Mouse (Mus musculus) lung, embryonic 16.5 days (tissue): ENCODE measurements around the gene Slc46a1. TPM values are rescaled to one million over a fixed set of nuclear protein-coding genes. Genes with fewer than 3 reads are reported as not detected.

Experiments
- ATAC-seq: fragments of 200-750 bp; cut with Nextera tagmentation; 2 replicates; pipeline ENCODE4 v1.8.0; 2017; ENCODE audit warnings: low read depth, mild to moderate bottlenecking, moderate library complexity
- H3K27ac ChIP-seq: fragments of 300-500 bp; sonication (generic); 2 replicates; pipeline ENCODE4 v1.5.1; 2014; ENCODE audit warnings: mild to moderate bottlenecking, control low read depth, low read length
- H3K27me3 ChIP-seq: fragments of 300-500 bp; sonication (generic); 2 replicates; pipeline ENCODE4 v1.6.1; 2014; ENCODE audit warnings: low read depth, low read length, mixed read lengths; ENCODE audit not compliant: control insufficient read depth, insufficient read depth
- H3K36me3 ChIP-seq: fragments of 300-500 bp; sonication (generic); 2 replicates; pipeline ENCODE4 v1.6.1; 2014; ENCODE audit warnings: low read length; ENCODE audit not compliant: control insufficient read depth, insufficient read depth
- H3K4me1 ChIP-seq: fragments of 300-500 bp; sonication (generic); replicated peaks from 2 replicates; pipeline ENCODE4 v1.6.1; 2014; ENCODE audit warnings: low read length, mixed read lengths; ENCODE audit not compliant: control insufficient read depth, insufficient read depth
- H3K4me2 ChIP-seq: fragments of 300-500 bp; sonication (generic); 2 replicates; pipeline ENCODE4 v1.6.1; 2014; ENCODE audit warnings: low read depth, low read length, control low read depth
- H3K4me3 ChIP-seq: fragments of 300-500 bp; sonication (generic); 2 replicates; pipeline ENCODE4 v1.5.1; 2014; ENCODE audit warnings: mild to moderate bottlenecking, low read length, control low read depth
- H3K9ac ChIP-seq: fragments of 300-500 bp; sonication (generic); 2 replicates; pipeline ENCODE4 v1.6.1; 2014; ENCODE audit warnings: low read length, control low read depth
- H3K9me3 ChIP-seq: fragments of 300-500 bp; sonication (generic); 2 replicates; pipeline ENCODE4 v1.6.1; 2016; ENCODE audit warnings: low read length; ENCODE audit not compliant: control insufficient read depth
- WGBS: fragments of 180-500 bp; shearing (Covaris S2); extraction: QIAGEN DNeasy Blood & Tissue Kit; methylation state at CpG from one replicate; pipeline ENCODE4 v1.1.7; 2014; 5-methylcytosine and 5-hydroxymethylcytosine counted together
- polyA plus RNA-seq: library from polyadenylated mRNA; unstranded; fragments of >200 nt; fragmentation: Nextera tagmentation; extraction: Ambion mirVana; gene quantifications from 2 replicates; pipeline ENCODE4 v1.2.1, GENCODE M21; 2015

Gene Slc46a1
- polyA plus RNA-seq, 1 experiment from 2014 or later: 12.2 TPM

DNA sequence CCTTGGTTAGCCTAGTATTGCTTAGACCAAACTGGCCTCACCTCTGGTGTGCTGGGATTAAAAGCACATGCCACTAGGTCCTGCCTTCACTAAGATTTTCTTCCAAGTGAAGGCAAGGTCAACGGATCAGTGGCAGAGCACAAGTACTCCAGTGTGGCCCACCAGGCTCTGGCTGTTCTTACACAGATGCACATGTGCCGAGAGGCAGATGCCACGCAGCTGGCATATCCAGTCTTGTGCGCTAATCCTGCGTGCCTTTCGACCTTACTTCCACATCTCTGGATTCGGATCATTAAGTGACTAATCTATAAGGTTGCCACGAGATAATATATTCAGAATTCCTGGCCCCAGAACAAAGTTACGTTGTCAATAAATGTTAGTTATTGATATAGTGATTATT is 381 bp upstream of the Slc46a1 start:
- WGBS: 19% methylated on average over 9 of the region's 9 CpGs
- peak overlapping the region; percentile 70 for H3K4me3 ChIP-seq
- no peaks in the 10 kb centered on the region for H3K27me3 ChIP-seq
- H3K4me1 ChIP-seq: peaks cover 11% of the 10 kb centered on the region
- peak overlapping the region; percentile 73 for H3K4me2 ChIP-seq
- ATAC-seq: no peak
- peak overlapping the region; percentile 80 for H3K9ac ChIP-seq
- no peak overlapping the region for H3K27ac ChIP-seq
- H3K9me3 ChIP-seq: no peaks in the 10 kb centered on the region
- H3K36me3 ChIP-seq: no peaks in the 10 kb centered on the region

DNA sequence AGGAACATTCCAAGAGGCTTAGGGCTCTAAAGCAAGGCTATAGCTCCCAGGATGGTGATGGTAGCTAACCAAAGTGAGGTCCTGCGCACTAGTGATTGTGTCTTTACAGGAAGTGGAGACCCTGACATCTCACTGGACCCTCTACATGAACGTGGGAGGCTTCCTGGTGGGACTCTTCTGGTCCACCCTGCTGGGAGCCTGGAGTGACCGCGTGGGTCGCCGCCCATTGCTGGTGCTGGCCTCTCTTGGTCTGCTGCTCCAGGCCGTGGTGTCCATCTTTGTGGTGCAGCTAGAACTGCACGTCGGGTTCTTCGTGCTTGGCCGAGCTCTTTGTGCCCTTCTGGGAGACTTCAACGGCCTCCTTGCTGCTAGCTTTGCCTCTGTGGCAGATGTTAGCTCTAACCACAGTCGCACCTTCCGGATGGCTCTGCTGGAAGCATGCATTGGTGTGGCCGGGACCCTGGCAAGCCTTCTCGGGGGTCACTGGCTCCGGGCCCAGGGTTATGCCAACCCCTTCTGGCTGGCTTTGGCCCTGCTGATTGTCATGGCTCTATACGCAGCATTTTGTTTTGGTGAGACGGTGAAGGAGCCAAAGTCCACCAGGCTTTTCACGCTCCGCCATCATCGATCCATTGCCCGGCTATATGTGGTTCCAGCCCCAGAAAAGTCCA is 880 bp downstream of the Slc46a1 start:
- Histone ChIP-seq H3K36me3 (no peaks in the 10 kb centered on the region), H3K9me3 (no peaks in the 10 kb centered on the region), H3K9ac (peak overlapping the region; percentile 80), H3K27ac (peak overlapping the region; percentile 90; the same call in 1 of the 2 replicates), H3K4me3 (peak overlapping the region; percentile 70), H3K4me2 (peak overlapping the region; percentile 73), H3K27me3 (no peaks in the 10 kb centered on the region), H3K4me1 (peaks cover 11% of the 10 kb centered on the region)
- ATAC-seq: no peak; the same call in none of the 2 replicates
- WGBS: 70% methylated on average over 23 of the region's 23 CpGs

DNA sequence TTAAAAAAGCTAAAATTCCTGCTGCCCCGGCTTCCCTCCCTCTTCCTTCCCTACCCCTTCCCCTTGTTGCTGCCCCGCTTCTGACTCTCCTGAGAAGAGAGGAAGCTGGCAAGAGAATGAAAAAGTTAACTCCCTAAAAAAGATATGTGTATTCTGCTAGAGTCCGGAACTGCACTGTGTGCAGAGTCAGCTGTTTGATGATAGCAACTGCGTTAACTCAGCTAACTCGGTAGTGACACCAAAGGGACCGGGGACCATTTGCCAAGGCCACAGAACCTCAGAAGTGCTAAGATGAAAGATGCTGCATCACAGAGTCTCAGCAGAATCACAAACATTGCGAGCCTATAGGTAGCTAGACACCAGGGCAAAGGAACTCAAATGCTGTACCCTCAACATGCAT is 2.0 kb downstream of the Slc46a1 start:
- H3K4me2 ChIP-seq: no peak overlapping the region
- peaks cover 11% of the 10 kb centered on the region for H3K4me1 ChIP-seq
- H3K4me3 ChIP-seq: no peak overlapping the region
- no peak for ATAC-seq
- no peaks in the 10 kb centered on the region for H3K27me3 ChIP-seq
- H3K27ac ChIP-seq: no peak overlapping the region
- H3K36me3 ChIP-seq: no peaks in the 10 kb centered on the region
- no peaks in the 10 kb centered on the region for H3K9me3 ChIP-seq
- WGBS: 73% methylated on average over 7 of the region's 7 CpGs
- H3K9ac ChIP-seq: no peak overlapping the region

DNA sequence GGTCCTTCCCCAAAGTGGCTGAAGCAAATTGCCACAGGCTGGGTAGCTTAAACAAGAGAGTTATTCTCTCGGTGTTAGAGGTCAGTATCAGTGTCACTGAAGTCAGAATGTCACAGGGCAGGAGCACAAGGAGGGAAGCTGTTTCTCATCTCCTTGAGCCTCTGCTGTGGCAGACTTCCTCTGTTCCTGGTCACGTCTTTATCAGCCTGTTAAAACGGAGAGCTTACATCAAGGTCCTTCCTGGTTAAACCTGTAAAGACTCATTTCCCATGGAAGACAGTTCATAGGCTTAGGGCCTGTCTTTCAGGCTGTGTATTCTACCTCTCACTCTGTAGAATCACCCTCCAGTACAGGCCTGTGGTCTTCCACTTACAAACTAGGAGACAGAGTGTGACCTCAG is 2.4 kb downstream of the Slc46a1 start:
- no peaks in the 10 kb centered on the region for H3K27me3 ChIP-seq
- ATAC-seq: no peak

DNA sequence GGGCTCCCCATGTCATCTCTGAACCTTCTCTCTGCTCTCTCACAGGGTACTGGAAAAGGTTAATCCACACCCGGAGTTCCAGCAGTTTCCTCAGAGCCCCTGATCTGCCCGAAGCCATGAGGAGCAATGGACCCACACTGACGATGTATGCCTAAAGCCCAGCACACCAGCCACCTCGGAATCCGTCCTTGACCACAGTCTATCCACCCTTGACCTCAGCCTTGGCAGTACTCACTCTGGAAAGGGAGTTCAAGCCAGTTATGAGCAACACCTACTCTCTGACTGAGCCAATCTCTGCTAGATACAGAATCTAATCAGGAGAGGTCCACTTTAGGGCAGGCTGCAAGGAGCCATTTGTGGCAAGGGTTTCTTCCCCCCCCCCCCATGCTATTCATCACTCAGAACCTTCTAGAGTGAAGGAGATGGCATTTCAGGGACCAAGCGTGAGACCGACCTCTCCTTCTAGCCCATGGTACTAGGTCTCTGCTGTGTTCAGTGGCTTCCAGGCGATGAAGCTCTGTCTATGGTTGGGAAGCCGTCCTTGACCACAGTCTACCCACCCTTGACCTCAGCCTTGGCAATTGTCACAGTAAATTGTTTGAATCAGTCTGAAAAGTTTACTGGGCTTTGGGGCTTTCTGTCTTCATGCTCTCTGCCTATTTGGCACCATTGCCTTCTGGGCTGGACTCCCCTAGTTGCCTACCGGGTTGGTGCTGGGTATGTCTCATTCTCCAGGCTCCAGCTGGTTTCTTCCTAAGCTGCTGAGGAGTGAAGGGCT is 6.0 kb downstream of the Slc46a1 start:
- no peak overlapping the region for H3K9ac ChIP-seq
- H3K27me3 ChIP-seq: no peaks in the 10 kb centered on the region
- peaks cover under 1% of the 10 kb centered on the region for H3K4me1 ChIP-seq
- 82% methylated on average over 10 of the region's 10 CpGs for WGBS
- no peaks in the 10 kb centered on the region for H3K9me3 ChIP-seq
- no peak overlapping the region for H3K4me3 ChIP-seq
- no peaks in the 10 kb centered on the region for H3K36me3 ChIP-seq
- ATAC-seq: no peak
- no peak overlapping the region for H3K4me2 ChIP-seq
- no peak overlapping the region for H3K27ac ChIP-seq

More for the DNA sequence above, 2.4 kb downstream of the Slc46a1 start:
- H3K27ac ChIP-seq: no peak overlapping the region
- no peak overlapping the region for H3K4me3 ChIP-seq
- no peak overlapping the region for H3K4me2 ChIP-seq
- 42% methylated on average over 3 of the region's 3 CpGs for WGBS
- H3K9me3 ChIP-seq: no peaks in the 10 kb centered on the region
- H3K9ac ChIP-seq: no peak overlapping the region
- peaks cover 11% of the 10 kb centered on the region for H3K4me1 ChIP-seq
- no peaks in the 10 kb centered on the region for H3K36me3 ChIP-seq

DNA sequence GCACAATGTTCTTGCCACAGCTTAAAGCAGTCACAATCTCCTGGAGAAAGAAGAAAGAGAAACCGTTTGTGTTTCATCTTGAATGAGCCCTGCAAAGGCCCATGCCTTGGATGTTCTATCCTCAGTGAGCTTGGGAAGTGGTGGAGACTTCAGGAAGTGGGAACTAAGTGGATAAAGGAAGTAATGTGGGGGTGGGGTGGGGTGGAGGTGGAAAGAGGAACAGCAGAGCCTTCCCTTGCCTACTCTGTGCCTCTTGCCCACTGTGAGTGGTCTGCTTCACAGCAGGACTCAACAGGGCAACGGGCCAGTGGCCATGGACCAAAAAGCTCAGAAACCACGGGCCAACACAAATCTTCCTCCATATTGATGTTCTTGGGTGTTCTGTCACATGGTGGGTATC is 9.8 kb downstream of the Slc46a1 start:
- ATAC-seq: no peak
- Histone ChIP-seq H3K27me3 (no peaks in the 10 kb centered on the region), H3K4me2 (no peak overlapping the region), H3K9ac (no peak overlapping the region), H3K4me3 (no peak overlapping the region), H3K36me3 (no peaks in the 10 kb centered on the region), H3K27ac (no peak overlapping the region), H3K4me1 (no peaks in the 10 kb centered on the region), H3K9me3 (no peaks in the 10 kb centered on the region)
- WGBS: 70% methylated on average over 3 of the region's 3 CpGs

DNA sequence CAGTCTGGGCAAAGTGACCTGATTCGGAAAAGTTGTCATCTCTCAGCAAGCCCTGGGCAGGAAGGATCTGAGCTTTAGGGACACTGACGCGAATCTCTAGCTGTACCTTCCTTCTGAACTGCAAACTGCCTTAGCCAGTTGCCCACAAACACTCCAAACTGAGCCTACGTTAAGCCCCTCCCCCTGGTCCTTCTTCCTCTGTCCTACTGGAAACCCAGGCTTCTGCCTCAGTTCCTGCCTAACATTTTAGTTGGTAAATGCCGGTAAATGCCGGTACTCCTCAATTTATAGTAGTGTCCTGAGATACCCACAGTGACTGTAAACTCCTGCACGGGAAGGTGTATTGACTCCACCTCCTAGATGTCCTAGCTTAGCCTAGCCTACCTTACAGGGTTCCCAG is 18.1 kb downstream of the Slc46a1 start:
- H3K4me1 ChIP-seq: no peaks in the 10 kb centered on the region
- no peak overlapping the region for H3K9ac ChIP-seq
- no peak overlapping the region for H3K4me2 ChIP-seq
- WGBS: 38% methylated on average over 7 of the region's 7 CpGs
- no peak overlapping the region for H3K27ac ChIP-seq
- no peak for ATAC-seq
- H3K27me3 ChIP-seq: peaks cover 24% of the 10 kb centered on the region
- H3K4me3 ChIP-seq: no peak overlapping the region
- no peaks in the 10 kb centered on the region for H3K36me3 ChIP-seq
- no peaks in the 10 kb centered on the region for H3K9me3 ChIP-seq

DNA sequence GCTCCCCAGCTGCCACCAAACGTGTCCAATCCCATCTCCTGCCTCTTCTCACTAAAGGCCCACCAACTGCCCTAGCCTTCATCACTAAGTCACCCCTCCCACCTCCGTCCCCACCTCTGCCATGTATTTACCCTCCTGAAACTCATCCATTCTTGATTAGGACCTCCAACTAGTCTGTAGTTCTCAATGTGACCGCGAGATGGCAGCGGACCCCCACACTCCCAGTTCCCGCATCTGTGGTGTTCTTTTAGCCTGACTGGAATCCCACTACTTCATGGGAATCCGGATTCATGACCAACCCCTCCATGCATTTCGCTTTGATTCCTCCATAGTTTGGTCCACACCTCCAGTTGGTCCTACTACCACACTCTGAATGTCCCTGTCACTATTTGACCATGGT is 22.7 kb downstream of the Slc46a1 start:
- WGBS: 2% methylated on average over 8 of the region's 8 CpGs
- H3K9ac ChIP-seq: no peak overlapping the region
- no peak overlapping the region for H3K27ac ChIP-seq
- peak; percentile 26; the same call in 1 of the 2 replicates for ATAC-seq
- H3K36me3 ChIP-seq: no peaks in the 10 kb centered on the region
- no peaks in the 10 kb centered on the region for H3K4me1 ChIP-seq
- H3K27me3 ChIP-seq: peaks cover 54% of the 10 kb centered on the region
- no peak overlapping the region for H3K4me3 ChIP-seq
- H3K4me2 ChIP-seq: no peak overlapping the region
- no peaks in the 10 kb centered on the region for H3K9me3 ChIP-seq

DNA sequence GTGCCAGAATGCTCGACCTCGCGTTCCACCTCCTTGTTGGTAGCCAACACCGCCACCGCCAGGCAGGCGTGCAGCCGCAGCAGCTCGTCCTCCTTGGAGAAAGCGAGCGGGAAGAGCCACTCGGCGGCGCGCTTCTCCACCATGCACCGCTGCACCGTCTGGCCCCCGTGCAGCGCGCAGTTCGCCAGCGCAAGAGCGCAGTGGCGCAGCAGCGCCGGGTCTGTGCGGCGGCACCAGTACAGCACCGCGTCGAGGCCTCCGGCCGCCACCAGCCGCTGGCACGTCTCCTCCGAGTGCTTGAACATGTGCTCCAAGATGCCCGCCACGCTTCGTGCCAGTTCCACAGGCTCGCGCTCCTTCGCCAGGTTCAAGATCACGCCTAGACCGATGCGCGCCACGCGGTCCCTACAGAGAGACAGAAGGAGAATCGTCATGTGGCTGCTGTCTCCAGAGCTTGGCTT is 25.3 kb downstream of the Slc46a1 start:
- Histone ChIP-seq H3K27me3 (peaks cover 61% of the 10 kb centered on the region), H3K4me3 (peak overlapping the region; percentile 30), H3K4me2 (peak overlapping the region; percentile 40), H3K27ac (no peak overlapping the region), H3K4me1 (no peaks in the 10 kb centered on the region), H3K9ac (no peak overlapping the region), H3K9me3 (no peaks in the 10 kb centered on the region), H3K36me3 (no peaks in the 10 kb centered on the region)
- WGBS: 10% methylated on average over 47 of the region's 48 CpGs
- no peak; the same call in 1 of the 2 replicates for ATAC-seq
